Mouse (Mus musculus) thymus, postnatal 14 days (tissue): ENCODE measurements around the gene Gm38394.
"Not testable (repeated sequence)": the region's sequence is repeated elsewhere in the genome, so short reads cannot be mapped to it uniquely, and the experiment has no call there.

Experiments
- DNase-seq: peaks from one replicate; pipeline ENCODE4 v3.0.0; 2021

Gm38394 gene

DNA sequence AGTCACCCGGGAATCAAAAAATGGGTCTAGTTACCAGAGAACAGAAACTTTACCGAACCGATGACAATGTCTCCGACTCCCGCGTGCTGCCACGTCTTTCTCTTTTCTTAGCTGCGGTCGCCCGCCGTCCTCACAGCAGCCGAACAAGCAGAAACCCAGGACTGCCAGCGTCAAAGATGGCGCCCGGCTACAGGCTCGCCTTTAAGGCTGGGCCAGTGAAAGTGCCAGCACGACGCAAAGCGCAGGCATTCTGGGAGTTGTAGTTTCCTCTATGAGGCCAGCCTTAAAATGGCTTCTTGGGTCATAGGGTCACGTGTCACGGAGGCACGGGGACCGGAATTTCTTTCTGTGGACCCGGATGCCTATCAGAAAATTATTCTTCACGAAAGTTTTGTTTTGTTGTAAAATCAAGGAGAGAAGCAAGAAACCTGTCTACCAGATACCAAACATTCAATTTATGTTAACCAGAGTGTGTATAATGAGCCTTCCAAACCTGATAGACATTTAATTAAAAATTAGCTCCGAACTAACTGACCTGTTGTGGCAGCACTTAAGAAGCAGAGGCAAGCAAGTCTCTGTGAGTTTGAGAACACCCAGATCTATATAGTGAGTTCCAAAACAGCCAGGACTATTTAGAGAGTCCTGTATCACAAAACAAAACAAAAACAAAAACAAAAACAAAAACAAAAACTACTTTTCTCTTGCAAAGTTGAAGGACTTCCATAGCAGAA is at the start of gene Gm38394:
Gene Gm38394, minus strand, starts transcription at position 116 of the 731 bp plus-strand sequence.
- peak; percentile 92 for DNase-seq

DNA sequence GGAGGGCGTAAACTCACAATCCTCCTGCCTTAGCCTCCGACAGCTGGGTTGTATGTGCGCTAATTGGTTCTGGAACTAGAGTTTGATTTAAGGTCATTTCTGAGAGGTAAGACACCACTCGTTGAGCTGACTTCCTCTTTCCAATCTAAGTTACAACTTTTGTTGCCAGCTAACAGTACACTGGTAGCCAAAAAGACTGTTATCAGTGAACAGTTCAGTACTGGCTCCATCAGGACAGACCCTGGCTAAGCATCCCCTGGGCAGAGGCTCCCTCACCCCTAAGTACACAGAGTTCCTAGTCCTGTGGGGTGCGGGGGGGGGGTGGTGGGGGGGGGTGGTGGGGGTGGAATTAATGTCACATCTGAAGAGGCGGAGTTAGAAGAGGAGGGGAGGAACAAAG is 49.8 kb upstream of the Gm38394 start:
- no peak for DNase-seq

DNA sequence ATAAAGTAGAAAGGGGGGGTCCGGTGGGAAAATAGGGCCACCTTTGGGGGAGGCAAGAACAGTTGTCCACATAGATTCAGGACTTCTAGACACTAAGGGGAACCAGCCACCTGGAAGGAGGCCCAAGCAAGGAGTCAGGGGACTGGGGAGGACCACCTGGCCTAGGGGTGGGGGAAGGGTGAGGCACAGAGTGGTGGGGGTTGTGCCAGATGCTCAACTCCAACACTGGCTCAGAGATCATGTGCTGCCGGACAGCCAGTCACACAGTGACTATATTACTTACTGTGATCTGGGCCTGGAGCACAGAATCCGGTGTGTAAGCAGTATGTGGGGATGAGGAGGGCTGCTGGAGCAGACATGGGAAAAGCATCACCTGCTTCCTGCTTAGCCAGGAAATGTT is 48.2 kb upstream of the Gm38394 start:
- DNase-seq: peak; percentile 56

DNA sequence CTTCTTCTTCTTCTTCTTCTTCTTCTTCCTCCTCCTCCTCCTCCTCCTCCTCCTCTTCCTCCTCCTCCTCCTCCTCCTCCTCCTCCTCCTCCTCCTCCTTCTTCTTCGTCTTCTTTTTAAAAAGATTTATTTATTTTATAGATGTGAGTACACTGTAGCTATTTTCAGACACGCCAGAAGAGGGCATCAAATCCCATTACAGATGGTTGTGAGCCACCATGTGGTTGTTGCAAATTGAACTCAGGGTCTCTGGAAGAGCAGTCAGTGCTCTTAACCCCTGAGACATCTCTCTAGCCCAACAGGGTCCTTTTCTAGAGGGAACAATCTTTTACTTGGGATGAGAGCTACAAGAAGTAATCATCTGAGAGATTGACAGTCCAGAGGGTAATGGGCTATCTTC is 40.7 kb upstream of the Gm38394 start:
- peak; percentile 53 for DNase-seq

DNA sequence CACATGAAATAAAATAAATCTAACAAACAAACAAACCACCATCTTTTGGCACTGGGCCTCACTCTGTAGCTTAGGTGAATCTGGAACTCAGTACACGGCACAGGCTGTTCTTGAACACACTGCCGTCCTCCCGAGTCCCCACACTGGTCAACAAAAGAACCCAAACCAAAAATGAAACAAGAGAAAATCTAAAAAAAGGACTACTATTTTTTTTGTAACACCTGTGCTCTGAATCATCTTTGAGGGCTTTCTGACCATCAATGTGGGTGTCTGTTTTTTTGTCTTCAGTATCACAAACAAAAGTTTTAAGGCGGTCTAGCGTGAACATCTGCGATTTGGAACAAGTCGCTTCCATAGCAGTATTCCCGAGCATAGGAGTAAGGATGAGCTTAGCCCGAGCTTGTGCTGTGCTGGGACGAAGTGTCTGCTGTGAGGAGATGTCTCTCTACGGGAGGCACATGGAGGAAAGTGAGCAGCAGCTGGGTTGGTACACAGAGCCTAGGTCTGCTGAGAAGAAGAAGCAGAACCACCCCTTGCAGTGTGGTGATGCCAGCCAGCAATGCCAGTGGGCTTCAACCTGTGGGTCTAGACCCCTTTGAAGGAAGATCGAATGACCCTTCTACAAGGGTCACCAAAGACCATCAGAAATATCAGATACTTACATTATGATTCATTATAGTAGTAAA is 37.0 kb upstream of the Gm38394 start:
- no peak for DNase-seq

DNA sequence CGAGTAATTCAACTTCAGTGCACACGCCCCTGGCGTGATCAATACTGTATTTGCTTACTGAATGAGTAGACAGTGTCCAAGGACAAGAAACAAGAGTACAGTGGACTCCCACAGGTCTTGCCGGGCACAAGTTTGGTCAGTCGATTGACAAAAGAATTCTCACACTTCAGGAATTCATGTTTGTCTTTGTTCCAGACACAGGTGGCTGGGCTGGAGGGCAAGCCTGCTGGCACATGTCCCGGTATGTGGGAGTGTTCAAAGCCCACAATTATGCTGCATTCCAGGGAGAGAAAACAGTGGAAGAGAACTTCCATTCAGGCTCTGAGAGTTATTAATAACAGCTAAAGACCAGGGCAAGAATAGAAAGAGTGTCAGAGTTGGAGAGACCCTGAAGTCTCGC is 34.8 kb upstream of the Gm38394 start:
- no peak for DNase-seq

DNA sequence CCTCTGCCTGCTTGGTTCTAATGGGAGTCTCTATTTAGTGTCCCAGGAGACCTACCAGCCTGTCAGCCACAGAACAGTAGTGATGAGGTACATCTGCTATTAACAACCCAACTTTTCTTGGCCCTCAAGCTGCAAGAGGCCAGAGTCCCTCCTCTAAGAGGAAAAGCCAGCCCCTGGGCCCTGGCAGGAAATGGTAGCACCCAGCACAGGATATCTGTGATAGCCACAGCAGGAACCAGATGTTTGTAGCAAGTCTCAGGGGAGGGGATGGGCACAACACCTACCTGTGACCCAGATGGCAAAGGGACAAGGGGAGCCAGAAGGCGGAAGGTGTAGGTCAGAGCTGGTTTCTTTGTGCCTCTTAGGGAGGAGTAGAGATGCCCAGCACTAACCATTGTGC is 33.8 kb upstream of the Gm38394 start:
- DNase-seq: peak; percentile 30

DNA sequence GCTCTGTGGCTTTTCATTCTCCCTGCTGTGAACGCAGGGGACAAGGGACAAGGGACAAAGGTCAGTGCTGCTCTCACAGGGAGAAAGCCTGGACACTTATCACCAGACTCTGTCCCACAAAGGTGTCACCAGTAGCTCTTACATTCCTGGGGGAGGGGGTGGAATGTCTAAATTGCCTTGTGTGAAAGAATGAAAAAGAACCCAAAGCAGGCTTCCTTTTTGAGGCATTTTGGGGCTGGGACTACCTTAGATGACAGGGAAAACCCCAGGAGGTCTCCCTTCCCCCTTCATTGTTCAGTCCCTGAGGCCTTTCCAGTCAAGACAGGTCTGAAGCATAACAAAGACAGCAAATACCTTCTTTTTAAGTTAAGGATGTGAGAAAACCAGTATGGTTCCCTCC is 33.2 kb upstream of the Gm38394 start:
- DNase-seq: no peak

DNA sequence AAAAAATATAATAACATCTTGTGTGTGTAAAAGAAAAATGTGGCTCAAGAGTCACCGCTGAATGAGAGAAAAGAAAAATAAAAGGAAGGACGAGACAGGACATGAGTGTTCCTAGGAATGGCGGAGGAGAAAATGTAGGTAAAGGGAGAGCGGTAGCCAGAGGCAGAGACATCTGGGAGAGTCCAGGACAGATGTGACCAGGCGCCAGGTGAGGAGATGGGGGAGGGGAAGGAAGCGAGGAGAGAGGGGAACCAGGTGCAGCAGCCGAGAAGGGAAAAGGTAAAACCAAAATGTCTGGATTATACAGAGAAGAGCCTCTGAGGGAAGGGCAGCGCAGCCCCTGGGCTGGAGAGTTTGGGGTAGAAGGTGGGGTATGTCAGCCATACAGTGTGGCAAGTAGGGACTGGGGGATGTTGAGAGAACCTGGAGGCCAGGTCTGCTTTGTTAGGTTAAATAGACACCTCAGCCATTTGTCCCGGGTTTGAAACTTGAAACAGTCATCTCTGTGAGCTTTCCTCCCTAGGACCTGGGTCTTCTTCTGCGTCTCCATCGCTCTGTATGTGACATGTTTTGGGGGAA is 32.5 kb upstream of the Gm38394 start:
- no peak for DNase-seq

DNA sequence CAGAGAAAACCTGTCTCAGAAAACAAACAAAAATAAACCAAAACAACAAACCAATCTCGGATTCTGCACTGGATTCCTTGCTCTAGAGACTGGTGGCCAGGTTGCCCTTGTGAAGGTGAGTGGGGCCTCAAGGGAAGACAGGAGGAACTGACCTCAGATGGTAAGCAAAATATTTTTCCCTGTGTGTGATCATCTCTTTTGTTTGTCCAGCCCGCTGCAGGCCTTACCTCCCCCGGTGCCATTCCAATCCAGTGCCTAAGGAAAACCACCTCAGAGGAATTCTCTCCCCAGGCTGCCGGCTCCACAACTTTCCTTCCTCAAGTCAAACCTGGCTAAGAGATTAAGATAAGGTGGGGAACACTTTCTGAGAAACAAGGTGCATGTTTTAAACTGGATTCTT is 31.1 kb upstream of the Gm38394 start:
- DNase-seq: no peak

DNA sequence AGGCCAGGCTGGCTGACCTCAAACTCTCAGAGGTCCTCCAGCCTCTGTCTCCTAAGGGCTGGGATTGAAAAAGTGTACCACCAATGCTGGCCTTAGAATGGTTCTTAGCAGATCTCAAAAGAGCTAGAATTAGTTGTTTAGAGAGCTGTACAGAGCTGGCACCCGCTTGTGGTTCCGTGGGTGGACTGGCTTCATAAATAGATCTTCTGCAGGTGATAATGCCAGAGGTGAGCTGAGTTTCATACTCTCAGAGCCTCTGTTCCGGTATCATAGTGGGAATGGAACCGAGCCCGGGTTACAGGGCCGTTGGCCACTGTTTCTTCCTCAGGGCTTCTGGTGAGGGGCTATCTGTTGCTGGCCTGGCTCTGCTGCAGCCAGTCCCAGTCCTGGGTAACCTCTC is 29.9 kb upstream of the Gm38394 start:
- DNase-seq: no peak

DNA sequence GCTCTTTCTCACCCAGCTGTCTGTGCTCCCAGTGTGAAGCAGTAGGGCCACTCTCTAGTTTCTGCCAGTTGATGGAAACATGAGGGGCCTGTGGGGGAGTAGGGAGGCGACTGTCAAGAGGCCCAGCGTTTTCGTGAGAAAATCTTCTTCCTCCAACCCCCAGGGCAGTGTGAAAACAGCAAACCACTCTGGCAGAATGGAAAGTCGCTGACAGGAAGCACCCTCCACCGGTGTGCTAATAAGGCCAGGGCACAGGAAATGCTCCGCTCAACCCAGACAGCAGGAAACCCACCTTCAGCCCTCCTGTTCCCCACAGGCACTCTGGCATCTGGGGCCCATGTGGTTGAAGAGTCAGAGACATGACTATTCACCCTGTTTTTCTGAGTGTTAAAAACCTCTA is 28.8 kb upstream of the Gm38394 start, which contains the start of gene Lax1:
Gene Lax1, minus strand, starts transcription at position 212 of the 400 bp plus-strand sequence.
- peak; percentile 82 for DNase-seq

DNA sequence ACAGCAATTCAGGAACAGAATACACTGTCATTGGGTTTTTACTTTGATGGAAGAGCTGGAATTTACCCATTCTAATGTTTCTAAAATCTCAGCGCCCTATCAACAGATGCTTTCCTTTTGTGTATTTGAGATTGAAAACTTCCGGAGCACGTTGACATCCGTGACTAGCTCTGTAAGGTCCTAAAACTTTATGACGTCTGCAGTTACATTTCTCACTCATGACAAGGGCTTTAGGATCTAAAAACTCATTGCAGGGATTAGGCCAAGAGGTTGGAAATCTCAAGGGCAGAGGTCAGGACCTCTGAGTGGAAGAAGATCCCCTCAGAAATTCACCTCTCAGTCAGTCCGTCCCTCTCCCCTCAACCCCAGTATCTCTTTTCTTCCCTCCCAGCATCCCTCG is 27.2 kb upstream of the Gm38394 start:
- no peak for DNase-seq

DNA sequence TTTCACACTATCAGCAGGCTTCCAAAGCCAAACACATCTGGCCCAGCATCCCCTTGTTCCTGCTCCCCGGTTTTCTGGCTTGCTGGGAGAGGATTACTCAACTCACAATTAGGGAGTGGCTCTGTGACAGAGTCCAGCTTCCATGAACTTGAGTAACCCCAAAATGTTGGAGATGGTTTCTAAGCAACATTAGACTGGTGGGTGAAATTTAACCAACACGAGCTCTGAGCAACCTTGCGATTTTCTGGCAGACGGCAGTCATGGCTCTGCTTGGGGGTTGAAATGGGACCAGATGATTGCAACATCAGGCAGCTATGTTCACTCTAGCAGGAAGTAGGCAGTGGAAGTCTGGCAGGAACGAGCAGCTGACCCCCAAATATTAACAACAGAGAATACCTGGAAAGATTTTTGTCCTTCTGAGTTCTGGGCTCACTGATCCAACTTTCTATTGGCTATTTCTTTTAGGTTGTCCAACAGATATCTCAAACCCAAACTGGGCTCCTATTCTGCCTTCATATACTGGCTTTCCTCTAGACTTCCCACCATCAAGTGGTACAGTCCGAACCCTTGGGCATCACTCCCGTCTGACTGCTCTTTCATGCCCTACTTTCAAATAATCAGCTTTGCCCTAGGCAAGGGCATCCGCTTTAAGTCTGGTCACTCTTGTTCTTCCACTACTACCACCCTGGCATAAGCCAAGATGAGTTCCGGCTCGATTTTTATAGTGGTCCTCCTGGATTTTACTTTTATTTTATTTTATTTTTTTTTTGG is 24.8 kb upstream of the Gm38394 start:
- no peak for DNase-seq

DNA sequence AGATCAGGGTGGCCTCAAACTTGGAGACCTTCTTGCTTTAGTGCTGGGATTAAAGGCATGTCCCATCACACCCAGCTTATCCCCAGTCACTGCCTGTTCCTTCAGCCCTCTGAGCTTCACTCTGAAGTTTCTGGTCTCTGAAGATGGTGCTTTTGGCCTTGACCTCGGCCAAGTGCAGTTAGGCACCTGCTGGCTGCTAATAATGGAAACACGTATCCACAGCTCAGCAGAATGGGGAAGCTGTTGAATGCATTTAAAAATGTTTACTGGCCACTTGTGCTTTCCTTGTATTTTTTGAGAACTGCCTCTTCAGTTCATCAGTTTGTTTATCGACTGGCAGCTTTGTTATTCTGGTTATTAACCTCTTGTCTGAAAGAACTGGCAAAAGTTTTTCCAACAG is 10.7 kb upstream of the Gm38394 start:
- DNase-seq: no peak

DNA sequence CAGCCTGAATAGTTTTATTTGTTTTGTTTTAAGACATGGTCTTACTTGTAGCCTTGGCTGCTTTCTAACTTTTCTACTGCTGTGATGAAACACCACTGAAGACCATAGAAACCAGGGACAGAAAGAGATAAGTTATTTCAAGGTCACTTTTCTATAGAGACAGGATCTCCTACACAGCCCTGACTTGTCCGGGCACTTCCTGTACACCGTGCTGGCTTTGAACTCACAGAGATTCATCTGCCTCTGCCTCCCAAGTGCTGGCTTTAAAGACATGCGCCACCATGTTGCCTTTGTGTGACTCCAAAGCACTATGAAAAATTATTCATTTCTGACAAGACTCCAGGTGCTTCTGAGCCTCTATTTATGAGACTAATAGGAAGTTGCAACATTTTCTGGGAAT is 10.1 kb upstream of the Gm38394 start:
- no peak for DNase-seq

DNA sequence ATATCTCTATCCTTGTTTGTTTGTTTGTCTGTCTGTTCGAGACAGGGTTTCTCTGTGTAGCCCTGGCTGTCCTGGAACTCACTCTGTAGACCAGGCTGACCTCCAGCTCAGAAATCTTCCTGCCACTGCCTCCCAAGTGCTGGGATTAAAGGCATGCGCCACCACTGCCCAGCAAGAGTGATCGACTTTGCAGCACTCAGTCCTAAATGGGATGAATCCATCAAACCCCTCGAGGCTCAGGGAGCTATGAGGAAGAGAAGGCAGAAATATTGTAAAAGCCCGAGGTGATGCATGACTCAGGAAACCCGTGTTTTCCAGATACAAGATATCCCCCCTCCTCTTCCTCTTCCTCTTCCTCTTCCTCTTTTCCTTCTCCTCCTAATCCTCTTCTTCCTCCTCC is 9.7 kb upstream of the Gm38394 start:
- no peak for DNase-seq

DNA sequence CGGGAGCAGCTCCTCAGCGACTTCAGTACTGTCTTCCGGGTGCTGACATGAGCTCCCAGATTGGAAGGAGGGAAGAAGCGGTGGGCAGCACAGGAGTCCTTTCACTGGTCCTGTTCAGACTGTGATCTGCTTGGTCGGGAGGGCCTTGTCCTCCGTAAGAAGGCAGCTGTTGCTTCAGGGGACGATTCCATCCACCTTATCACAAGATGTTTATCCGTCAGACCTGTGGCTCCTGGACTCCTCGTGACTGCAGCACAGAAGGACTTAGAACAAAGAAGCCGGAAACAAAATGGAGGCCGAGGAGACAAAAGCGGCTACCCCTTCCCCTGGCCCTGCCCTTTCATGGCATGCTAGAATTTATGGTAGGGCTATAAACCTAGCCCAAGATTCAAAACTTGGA is 9.1 kb upstream of the Gm38394 start:
- no peak for DNase-seq

DNA sequence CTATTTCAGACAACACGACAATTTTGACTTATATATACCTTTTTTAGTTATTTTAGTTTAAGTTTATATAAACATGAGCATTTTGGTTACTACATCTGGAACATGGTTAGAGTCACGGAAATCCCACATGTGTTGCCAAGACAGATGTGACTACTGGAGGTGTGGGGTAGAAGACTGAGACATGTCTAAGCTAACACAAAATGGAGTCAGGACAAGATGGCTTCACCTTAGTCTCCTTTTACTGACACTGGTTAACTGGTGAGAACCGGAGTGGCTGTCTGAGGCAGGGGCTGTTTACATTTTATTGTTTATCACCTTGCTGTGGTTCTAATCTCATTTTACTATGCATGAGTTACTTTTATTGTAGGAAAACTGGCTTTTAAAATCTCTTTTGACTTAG is 7.5 kb upstream of the Gm38394 start:
- no peak for DNase-seq

DNA sequence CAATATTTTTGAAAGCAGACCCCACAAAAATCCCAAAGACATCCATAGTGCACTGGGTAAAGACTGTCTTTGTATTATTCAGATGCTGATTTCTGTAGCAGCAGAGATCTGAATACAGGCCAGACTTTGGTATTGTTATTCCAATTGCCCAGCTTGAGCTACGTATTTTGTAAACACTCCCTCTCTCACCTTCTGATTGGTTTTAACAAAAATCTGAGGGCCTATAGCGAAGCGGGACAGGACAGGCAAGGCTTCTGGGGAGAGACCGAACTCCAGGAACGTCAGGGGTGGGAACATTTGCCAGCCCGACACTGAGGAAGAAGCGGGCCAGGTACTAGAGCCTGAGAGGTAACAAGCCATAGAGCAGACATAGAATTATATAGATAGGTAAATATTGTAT is 6.6 kb upstream of the Gm38394 start:
- DNase-seq: no peak

DNA sequence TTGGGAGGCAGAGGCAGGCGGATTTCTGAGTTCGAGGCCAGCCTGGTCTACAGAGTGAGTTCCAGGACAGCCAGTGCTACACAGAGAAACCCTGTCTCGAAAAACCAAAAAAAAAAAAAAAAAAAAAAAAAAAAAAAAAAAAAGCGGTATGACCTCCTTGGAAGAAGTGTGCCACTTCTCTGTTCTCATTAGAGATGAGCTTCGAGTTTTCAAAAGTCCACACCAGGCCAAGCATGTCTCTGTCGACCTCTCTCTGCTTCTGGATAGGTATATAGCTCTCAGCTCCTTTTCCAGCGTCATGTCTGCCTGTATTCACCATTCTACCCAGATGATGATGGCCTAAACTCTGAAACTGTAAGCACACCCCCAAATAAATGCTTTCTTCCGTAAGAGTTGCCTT is 4.6 kb upstream of the Gm38394 start:
- DNase-seq: not testable (repeated sequence)

DNA sequence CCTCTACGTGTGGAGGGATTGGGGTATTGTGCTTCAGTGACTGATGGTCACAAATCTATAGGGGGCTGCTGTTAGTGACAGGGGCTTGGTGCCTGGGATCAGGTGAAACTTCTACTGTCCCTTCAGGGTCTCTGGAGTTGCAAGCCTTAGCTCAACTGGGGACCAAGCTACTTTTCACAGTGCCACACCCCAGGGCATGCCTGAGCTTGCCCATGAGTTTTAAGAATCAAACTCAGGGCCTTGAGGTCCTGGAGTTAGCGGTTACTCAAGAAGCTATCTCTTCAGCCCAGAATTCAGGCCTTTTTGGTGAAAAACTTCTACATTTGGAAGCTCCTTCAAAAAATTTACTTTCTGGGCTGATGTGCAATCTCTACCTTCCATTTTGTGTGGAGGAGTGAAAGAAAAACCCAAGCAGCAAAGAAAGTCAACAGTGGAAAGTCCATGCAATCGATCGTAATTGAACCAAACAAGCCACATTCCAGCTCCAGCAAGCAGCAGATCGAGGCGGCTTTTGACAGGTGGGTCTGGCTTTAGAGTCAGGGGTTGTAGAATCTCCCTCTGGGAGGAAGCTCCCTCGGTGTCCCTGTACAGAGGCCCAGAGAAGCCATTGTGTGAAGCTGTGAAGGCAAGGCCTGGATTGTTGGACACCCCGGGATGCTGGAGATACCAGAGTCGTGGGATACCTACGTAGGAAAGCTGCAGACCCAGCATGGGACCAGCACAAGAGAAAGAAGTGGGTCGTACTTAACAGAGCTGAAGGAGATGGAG is 3.3 kb upstream of the Gm38394 start:
- no peak for DNase-seq

DNA sequence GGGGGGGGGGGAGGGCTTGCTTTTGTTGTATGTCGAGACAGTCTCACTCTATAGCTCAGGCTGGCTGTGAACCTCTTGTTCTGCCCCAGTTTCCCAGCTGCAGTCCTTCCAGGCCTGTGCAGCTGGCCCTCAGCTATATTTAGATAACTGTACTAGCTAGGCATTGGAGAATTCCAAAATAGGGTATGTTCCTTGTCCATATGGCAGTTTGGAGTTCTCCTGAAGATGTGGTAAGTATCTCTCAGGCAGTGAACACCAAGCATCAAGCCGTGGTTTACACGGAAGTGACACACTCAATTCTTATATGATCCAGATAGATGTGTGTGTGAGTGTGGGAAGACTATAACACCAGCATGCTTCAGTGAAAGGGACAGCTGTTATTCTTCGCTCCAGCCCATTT is 2.3 kb upstream of the Gm38394 start:
- no peak for DNase-seq
